19 mouse cellular contexts compared by ENCODE assay signal in genomic region chr8:47875865-47876264, GRCm38 (mm10). TPM values are rescaled to one million over a fixed set of nuclear protein-coding genes. Genes with fewer than 3 reads are reported as not detected.
"Had no signal": no experiment of that assay in that cellular context is flagged by ENCODE, and none has a peak within 500 bp of the region (broad histone marks: within the 10 kb centered on the region; RNA-seq: fewer than 3 reads in every experiment).

No protein-coding gene starts in this region.

- H3K4me1 ChIP-seq: liver, embryonic 15.5 days; midbrain, embryonic 13.5 days had no signal

- H3K36me3 ChIP-seq: liver, embryonic 15.5 days; midbrain, embryonic 13.5 days had no signal

- H3K9me3 ChIP-seq: liver, embryonic 15.5 days; midbrain, embryonic 13.5 days had no signal

- H3K27me3 ChIP-seq: liver, embryonic 15.5 days; midbrain, embryonic 13.5 days had no signal

- ATAC-seq: hindbrain, postnatal 0 days; lung, postnatal 0 days; midbrain, embryonic 13.5 days had no signal

- H3K4me2 ChIP-seq: liver, embryonic 11.5 days; liver, embryonic 15.5 days; midbrain, embryonic 13.5 days had no signal

- H3K27ac ChIP-seq: hindbrain, postnatal 0 days; liver, embryonic 15.5 days; midbrain, embryonic 13.5 days had no signal

- H3K9ac ChIP-seq: liver, embryonic 15.5 days; midbrain, embryonic 13.5 days had no signal

- DNase-seq: lung, adult 2 months; lung, postnatal 36 days; right cerebral cortex, postnatal 14 days; thymus, postnatal 4 days had no signal

- H3K4me3 ChIP-seq: liver, embryonic 15.5 days; midbrain, embryonic 13.5 days had no signal

RNA-seq across cellular contexts. Expression of gene Cldn22, which starts 51.6 kb away (rescaled TPM):
- total RNA-seq: hindbrain, postnatal 0 days; megakaryocyte progenitor cell, adult 5-6 weeks; midbrain, postnatal 0 days had no signal
- polyA plus RNA-seq: hindbrain, postnatal 0 days; intestine, embryonic 14.5 days; liver, embryonic 11.5 days; liver, embryonic 15.5 days; lung, postnatal 0 days; midbrain, embryonic 13.5 days; midbrain, postnatal 0 days; neural tube, embryonic 14.5 days; stomach, embryonic 16.5 days had no signal

RNA-seq across cellular contexts. Expression of gene Cldn24, which starts 53.9 kb away (rescaled TPM):
- total RNA-seq: hindbrain, postnatal 0 days; layer of hippocampus, postnatal 25 days; left cerebral cortex, adult 8-10 months; left cerebral cortex, postnatal 25 days; megakaryocyte progenitor cell, adult 5-6 weeks; midbrain, postnatal 0 days had no signal
- polyA plus RNA-seq: hindbrain, postnatal 0 days; intestine, embryonic 14.5 days; limb, embryonic 14.5 days; liver, embryonic 11.5 days; liver, embryonic 15.5 days; lung, adult 2 months; lung, postnatal 0 days; midbrain, embryonic 13.5 days; midbrain, postnatal 0 days; neural tube, embryonic 14.5 days; spleen, adult 2 months; stomach, embryonic 16.5 days had no signal
